Mouse (Mus musculus): ENCODE measurements around the gene Hdgfl3.

DNA sequence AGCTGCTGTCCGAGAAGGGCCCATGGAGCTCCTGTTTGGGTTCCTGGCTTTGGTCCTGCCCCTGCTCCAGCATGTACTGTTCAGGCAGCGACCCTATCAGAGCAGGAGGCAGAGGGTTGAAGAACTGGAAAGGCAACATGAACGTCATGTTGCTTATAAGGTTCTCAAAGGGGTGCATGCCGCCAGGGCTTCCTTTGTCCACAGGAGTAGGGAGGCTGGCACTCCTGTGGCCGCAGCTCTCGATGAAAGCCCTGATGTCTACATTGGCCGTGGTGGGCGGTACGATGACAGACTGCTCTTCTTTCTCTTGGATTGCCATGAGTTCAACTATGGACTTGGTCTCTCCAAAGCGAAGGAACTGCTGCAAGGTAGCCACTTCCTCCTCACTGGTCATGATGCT lies 40.3 kb upstream of the Hdgfl3 start:
- TF ChIP-seq MAX (IDR thresholded peaks at IDR 0.05) = no peak
- no peak for TF ChIP-seq CTCF (IDR thresholded peaks at IDR 0.05; ENCODE audit: control insufficient read depth, insufficient read depth, insufficient read length)
- no peak for TF ChIP-seq MYOD1 (IDR thresholded peaks at IDR 0.05; ENCODE audit: control insufficient read depth, insufficient read length, low read depth)
- TF ChIP-seq USF1 (IDR thresholded peaks at IDR 0.05; ENCODE audit: low read depth) = no peak
- no peak for TF ChIP-seq MYOG (IDR thresholded peaks at IDR 0.05; ENCODE audit: control insufficient read depth, extremely low read depth, insufficient read length)
- no peak for TF ChIP-seq FOSL1 (IDR thresholded peaks at IDR 0.05; ENCODE audit: insufficient read depth, low read length, poor library complexity, severe bottlenecking)

Data from C2C12 (cell line).